Mouse (Mus musculus) midbrain, embryonic 11.5 days (tissue): Measurements from ENCODE around the gene Zfp248. TPM values are rescaled to one million over a fixed set of nuclear protein-coding genes. Genes with fewer than 3 reads are reported as not detected.
A peak's percentile ranks its signal among the peaks of the same experiment; 100 is the strongest.

ENCODE experiments used
- ATAC-seq: fragments of 200-750 bp; cut with Nextera tagmentation; 2 replicates; pipeline ENCODE4 v1.8.0; 2017; ENCODE audit warnings: moderate TSS enrichment, moderate library complexity; ENCODE audit not compliant: low FRiP score
- DNase-seq: peaks from one replicate; pipeline ENCODE4 v3.0.0; 2015; ENCODE audit warnings: low spot score; ENCODE audit errors: missing footprints
- H3K27ac ChIP-seq: fragments of 300-500 bp; sonication (generic); 2 replicates; pipeline ENCODE4 v1.5.1; 2014; ENCODE audit warnings: low read depth, low read length
- H3K27me3 ChIP-seq: fragments of 300-500 bp; sonication (generic); 2 replicates; pipeline ENCODE4 v1.6.1; 2014; ENCODE audit warnings: mild to moderate bottlenecking, low read length, moderate library complexity, mixed read lengths; ENCODE audit not compliant: control insufficient read depth, insufficient read depth
- H3K36me3 ChIP-seq: fragments of 300-500 bp; sonication (generic); 2 replicates; pipeline ENCODE4 v1.6.1; 2014; ENCODE audit warnings: mild to moderate bottlenecking, low read length, moderate library complexity, mixed read lengths; ENCODE audit not compliant: control insufficient read depth, insufficient read depth
- H3K4me1 ChIP-seq: fragments of 300-500 bp; sonication (generic); 2 replicates; pipeline ENCODE4 v1.6.1; 2014; ENCODE audit warnings: low read length; ENCODE audit not compliant: control insufficient read depth, insufficient read depth
- H3K4me2 ChIP-seq: fragments of 300-500 bp; sonication (generic); 2 replicates; pipeline ENCODE4 v1.6.1; 2014; ENCODE audit warnings: mild to moderate bottlenecking, moderate library complexity
- H3K4me3 ChIP-seq: fragments of 300-500 bp; sonication (generic); 2 replicates; pipeline ENCODE4 v1.5.1; 2014; ENCODE audit warnings: low read depth, low read length
- H3K9ac ChIP-seq: fragments of 300-500 bp; sonication (generic); 2 replicates; pipeline ENCODE4 v1.6.1; 2014; ENCODE audit warnings: low read length
- H3K9me3 ChIP-seq: fragments of 300-500 bp; sonication (generic); 2 replicates; pipeline ENCODE4 v1.6.1; 2016; ENCODE audit warnings: low read length; ENCODE audit not compliant: control insufficient read depth
- WGBS: fragments of 180-500 bp; shearing (Covaris S2); extraction: QIAGEN DNeasy Blood & Tissue Kit; methylation state at CpG from one replicate; pipeline ENCODE4 v1.1.7; 2014; 5-methylcytosine and 5-hydroxymethylcytosine counted together
- polyA plus RNA-seq: library from polyadenylated mRNA; unstranded; fragments of >200 nt; fragmentation: Nextera tagmentation; extraction: Ambion mirVana; gene quantifications from 2 replicates; pipeline ENCODE4 v1.2.1, GENCODE M21; 2014

The Zfp248 gene
- 11.8 and 12.1 TPM in 2 replicates for polyA plus RNA-seq

GRCm38 (mm10) chr6:118455042-118455631 is at the start of gene Zfp248:
Gene Zfp248 (minus strand): TSS chr6:118455528.
- peak within 1 kb of the TSS; percentile 79 for H3K4me2 ChIP-seq
- H3K4me1 ChIP-seq = peaks cover 3% of the 10 kb centered on the region; the same call in 1 of the 2 replicates
- peak within 1 kb of the TSS; percentile 71 for H3K4me3 ChIP-seq
- ATAC-seq (peak; percentile 98), DNase-seq (peak; percentile 99)
- H3K27ac ChIP-seq = peak within 1 kb of the TSS; percentile 92
- H3K9me3 ChIP-seq = no peaks in the 10 kb centered on the region
- H3K36me3 ChIP-seq = no peaks in the 10 kb centered on the region
- H3K9ac ChIP-seq = peak within 1 kb of the TSS; percentile 88
- WGBS = under 1% methylated on average over 43 of the region's 43 CpGs
- H3K27me3 ChIP-seq = no peaks in the 10 kb centered on the region

GRCm38 (mm10) chr6:118499010-118499409 is 43.7 kb upstream of the Zfp248 start:
- 93% methylated on average over 7 of the region's 7 CpGs for WGBS

GRCm38 (mm10) chr6:118482125-118482524 is 26.8 kb upstream of the Zfp248 start:
- Histone ChIP-seq H3K4me2 (no peak overlapping the region), H3K9me3 (no peaks in the 10 kb centered on the region), H3K36me3 (no peaks in the 10 kb centered on the region), H3K27ac (no peak overlapping the region), H3K4me1 (peaks cover 11% of the 10 kb centered on the region; the same call in 1 of the 2 replicates), H3K27me3 (peaks cover 8% of the 10 kb centered on the region; the same call in 1 of the 2 replicates), H3K4me3 (no peak overlapping the region), H3K9ac (no peak overlapping the region)
- WGBS = 75% methylated on average over 1 of the region's 1 CpGs
- DNase-seq = peak; percentile 60
- no peak for ATAC-seq

More at GRCm38 (mm10) chr6:118499010-118499409, 43.7 kb upstream of the Zfp248 start:
- Histone ChIP-seq H3K9ac (no peak overlapping the region), H3K9me3 (no peaks in the 10 kb centered on the region), H3K27ac (no peak overlapping the region), H3K4me3 (no peak overlapping the region), H3K27me3 (no peaks in the 10 kb centered on the region), H3K36me3 (peaks cover 4% of the 10 kb centered on the region; the same call in 1 of the 2 replicates), H3K4me2 (no peak overlapping the region), H3K4me1 (no peaks in the 10 kb centered on the region)
- no peak for ATAC-seq
- DNase-seq = no peak

GRCm38 (mm10) chr6:118478957-118479708 is 23.8 kb upstream of the Zfp248 start, which contains the start of gene Zfp9:
Gene Zfp9 (minus strand): TSS chr6:118479320.
- peak within 1 kb of the TSS; percentile 71 for H3K9ac ChIP-seq
- H3K4me3 ChIP-seq = peak within 1 kb of the TSS; percentile 53
- DNase-seq = peak; percentile 97
- H3K27ac ChIP-seq = peak within 1 kb of the TSS; percentile 72
- H3K36me3 ChIP-seq = no peaks in the 10 kb centered on the region
- ATAC-seq = peak; percentile 89
- peaks cover 9% of the 10 kb centered on the region; the same call in 1 of the 2 replicates for H3K27me3 ChIP-seq
- peaks cover 12% of the 10 kb centered on the region; the same call in 1 of the 2 replicates for H3K4me1 ChIP-seq
- peak within 1 kb of the TSS; percentile 75 for H3K4me2 ChIP-seq
- H3K9me3 ChIP-seq = no peaks in the 10 kb centered on the region
- under 1% methylated on average over 51 of the region's 57 CpGs for WGBS

GRCm38 (mm10) chr6:118477875-118478785 is 22.8 kb upstream of the Zfp248 start:
- Histone ChIP-seq H3K4me2 (peak overlapping the region; percentile 75), H3K36me3 (no peaks in the 10 kb centered on the region), H3K4me1 (peaks cover 12% of the 10 kb centered on the region; the same call in 1 of the 2 replicates), H3K27me3 (peaks cover 9% of the 10 kb centered on the region; the same call in 1 of the 2 replicates), H3K9me3 (no peaks in the 10 kb centered on the region), H3K9ac (peak overlapping the region; percentile 71), H3K4me3 (peak overlapping the region; percentile 53), H3K27ac (no peak overlapping the region; the same call in 1 of the 2 replicates)
- ATAC-seq (peak; percentile 30; the same call in 1 of the 2 replicates), DNase-seq (peak; percentile 91)
- WGBS = 12% methylated on average over 10 of the region's 10 CpGs

GRCm38 (mm10) chr6:118462069-118462705 is 6.9 kb upstream of the Zfp248 start:
- peak; percentile 64 for DNase-seq
- no peaks in the 10 kb centered on the region for H3K9me3 ChIP-seq
- H3K36me3 ChIP-seq = no peaks in the 10 kb centered on the region
- 82% methylated on average over 15 of the region's 15 CpGs for WGBS
- H3K27me3 ChIP-seq = no peaks in the 10 kb centered on the region
- no peaks in the 10 kb centered on the region for H3K4me1 ChIP-seq
- no peak overlapping the region for H3K27ac ChIP-seq
- no peak for ATAC-seq
- H3K9ac ChIP-seq = no peak overlapping the region
- no peak overlapping the region for H3K4me2 ChIP-seq
- H3K4me3 ChIP-seq = no peak overlapping the region

GRCm38 (mm10) chr6:118457726-118458125 is 2.4 kb upstream of the Zfp248 start:
- H3K9me3 ChIP-seq = no peaks in the 10 kb centered on the region
- H3K36me3 ChIP-seq = no peaks in the 10 kb centered on the region
- DNase-seq (no peak), ATAC-seq (no peak)
- H3K27ac ChIP-seq = no peak overlapping the region
- H3K4me2 ChIP-seq = no peak overlapping the region
- H3K4me1 ChIP-seq = peaks cover 3% of the 10 kb centered on the region; the same call in 1 of the 2 replicates
- no peaks in the 10 kb centered on the region for H3K27me3 ChIP-seq
- H3K4me3 ChIP-seq = no peak overlapping the region
- 96% methylated on average over 1 of the region's 1 CpGs for WGBS
- H3K9ac ChIP-seq = no peak overlapping the region

- Histone ChIP-seq H3K4me3 (peak overlapping the region; percentile 71), H3K27me3 (no peaks in the 10 kb centered on the region), H3K4me2 (peak overlapping the region; percentile 79), H3K9me3 (no peaks in the 10 kb centered on the region), H3K36me3 (no peaks in the 10 kb centered on the region), H3K27ac (no peak overlapping the region), H3K9ac (peak overlapping the region; percentile 88), H3K4me1 (peaks cover 3% of the 10 kb centered on the region; the same call in 1 of the 2 replicates)
- 49% methylated on average over 8 of the region's 8 CpGs for WGBS
- DNase-seq = no peak
- no peak for ATAC-seq
Measured at GRCm38 (mm10) chr6:118454452-118454851, 876 bp downstream of the Zfp248 start.
